Mouse (Mus musculus) heart, embryonic 11.5 days (tissue): ENCODE measurements around the gene Gm3417. TPM values are rescaled to one million over a fixed set of nuclear protein-coding genes. Genes with fewer than 3 reads are reported as not detected.

ENCODE experiments used
- ATAC-seq: fragments of 200-750 bp; cut with Nextera tagmentation; replicated peaks from 2 replicates; pipeline ENCODE4 v1.8.0; 2017; ENCODE audit warnings: moderate library complexity; ENCODE audit not compliant: insufficient number of reproducible peaks, low FRiP score, low TSS enrichment
- H3K27ac ChIP-seq: fragments of 300-500 bp; sonication (generic); 2 replicates; pipeline ENCODE4 v1.5.1; 2014; ENCODE audit warnings: mild to moderate bottlenecking, low read depth, low read length
- H3K27me3 ChIP-seq: fragments of 300-500 bp; sonication (generic); 2 replicates; pipeline ENCODE4 v1.6.1; 2014; ENCODE audit warnings: mild to moderate bottlenecking, low read length, mixed read lengths; ENCODE audit not compliant: control insufficient read depth, insufficient read depth
- H3K36me3 ChIP-seq: fragments of 300-500 bp; sonication (generic); 2 replicates; pipeline ENCODE4 v1.6.1; 2014; ENCODE audit warnings: mild to moderate bottlenecking, low read length, moderate library complexity, mixed read lengths; ENCODE audit not compliant: control insufficient read depth, insufficient read depth
- H3K4me1 ChIP-seq: fragments of 300-500 bp; sonication (generic); 2 replicates; pipeline ENCODE4 v1.6.1; 2014; ENCODE audit warnings: low read length; ENCODE audit not compliant: control insufficient read depth, insufficient read depth
- H3K4me2 ChIP-seq: fragments of 300-500 bp; sonication (generic); 2 replicates; pipeline ENCODE4 v1.6.1; 2014; ENCODE audit warnings: mild to moderate bottlenecking, moderate library complexity
- H3K4me3 ChIP-seq: fragments of 300-500 bp; sonication (generic); 2 replicates; pipeline ENCODE4 v1.5.1; 2014; ENCODE audit warnings: low read depth, low read length
- H3K9ac ChIP-seq: fragments of 300-500 bp; sonication (generic); 2 replicates; pipeline ENCODE4 v1.6.1; 2014; ENCODE audit warnings: mild to moderate bottlenecking, low read depth, low read length, moderate library complexity
- H3K9me3 ChIP-seq: fragments of 300-500 bp; sonication (generic); replicated peaks from 2 replicates; pipeline ENCODE4 v1.6.1; 2016; ENCODE audit warnings: low read length; ENCODE audit not compliant: control insufficient read depth
- WGBS: fragments of 180-500 bp; shearing (Covaris S2); extraction: QIAGEN DNeasy Blood & Tissue Kit; methylation state at CpG from one replicate; pipeline ENCODE4 v1.1.7; 2014; ENCODE audit not compliant: insufficient replicate concordance; 5-methylcytosine and 5-hydroxymethylcytosine counted together
- polyA plus RNA-seq: library from polyadenylated mRNA; unstranded; fragments of >200 nt; fragmentation: Nextera tagmentation; extraction: Ambion mirVana; gene quantifications from 2 replicates; pipeline ENCODE4 v1.2.1, GENCODE M21; 2014

Gene Gm3417
- polyA plus RNA-seq, 1 experiment from 2014 or later = not detected

DNA sequence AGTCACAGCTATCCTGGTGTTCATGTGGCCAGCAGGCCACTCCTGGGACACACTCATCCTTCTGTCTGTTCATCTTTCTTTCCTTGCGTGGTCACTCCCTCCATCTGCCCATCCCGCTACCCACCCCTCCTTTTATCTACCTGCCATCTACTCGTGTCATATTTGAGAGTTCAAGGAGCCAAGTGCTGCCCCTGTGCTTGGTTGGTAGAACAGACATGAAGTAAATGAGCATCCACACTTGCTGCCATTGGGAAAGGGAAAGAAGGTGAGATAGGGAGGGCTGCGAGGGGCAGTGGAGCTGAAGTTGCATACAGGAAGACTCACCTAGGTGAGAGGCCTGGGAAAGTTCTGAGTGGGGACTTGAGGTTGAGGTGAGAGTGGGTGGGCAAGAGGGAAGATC lies 64.2 kb downstream of the Gm3417 start:
- no peaks in the 10 kb centered on the region for H3K9me3 ChIP-seq
- no peaks in the 10 kb centered on the region for H3K4me1 ChIP-seq
- 82% methylated on average over 4 of the region's 4 CpGs for WGBS
- no peaks in the 10 kb centered on the region for H3K36me3 ChIP-seq
- ATAC-seq = no peak
- H3K27me3 ChIP-seq = 0 out of 2 replicates have a peak, but pooled peaks cover under 1% of the 10 kb centered on the region
- H3K4me3 ChIP-seq = no peak overlapping the region
- H3K9ac ChIP-seq = no peak overlapping the region
- no peak overlapping the region for H3K4me2 ChIP-seq
- no peak overlapping the region for H3K27ac ChIP-seq

Other genes starting within 250 kb of the Gm3417 start
- 5.1 and 5.5 TPM in 2 replicates for gene Wdr27, start 35.6 kb downstream of the Gm3417 start, polyA plus RNA-seq
- gene 1600012H06Rik, start 35.6 kb downstream of the Gm3417 start, polyA plus RNA-seq = 33.2 and 38.6 TPM in 2 replicates
- gene Phf10, start 17.5 kb downstream of the Gm3417 start, polyA plus RNA-seq = 29.4 and 36.7 TPM in 2 replicates
- gene 9030025P20Rik, start 322 bp downstream of the Gm3417 start, polyA plus RNA-seq = 6.6 and 7.2 TPM in 2 replicates
- gene Gm3435, start 31.4 kb upstream of the Gm3417 start, polyA plus RNA-seq = 3.6 and 4.1 TPM in 2 replicates
- gene Ermard, start 62.4 kb upstream of the Gm3417 start, polyA plus RNA-seq = 61.0 and 62.8 TPM in 2 replicates
- 0.97 TPM in 1 of 2 replicates, not detected in the other for gene Tcte3, start 62.7 kb upstream of the Gm3417 start, polyA plus RNA-seq
- gene Gm3448, start 62.7 kb upstream of the Gm3417 start, polyA plus RNA-seq = 2.8 and 2.9 TPM in 2 replicates